Mouse (Mus musculus) spleen, adult 2 months (tissue): ENCODE data around the gene Tmem121.

ENCODE experiments used
- CTCF ChIP-seq: fragments of 200-500 bp; IDR thresholded peaks from 2 replicates; pipeline ENCODE4 v1.5.1; 2011; ENCODE audit warnings: mild to moderate bottlenecking, inconsistent platforms; ENCODE audit not compliant: insufficient read depth, insufficient read length, insufficient replicate concordance; ENCODE audit errors: extremely low read depth
- POLR2A ChIP-seq: fragments of 200-500 bp; IDR thresholded peaks from 2 replicates; pipeline ENCODE4 v1.6.1; 2011; ENCODE audit warnings: low read depth, low read length, inconsistent platforms

DNA sequence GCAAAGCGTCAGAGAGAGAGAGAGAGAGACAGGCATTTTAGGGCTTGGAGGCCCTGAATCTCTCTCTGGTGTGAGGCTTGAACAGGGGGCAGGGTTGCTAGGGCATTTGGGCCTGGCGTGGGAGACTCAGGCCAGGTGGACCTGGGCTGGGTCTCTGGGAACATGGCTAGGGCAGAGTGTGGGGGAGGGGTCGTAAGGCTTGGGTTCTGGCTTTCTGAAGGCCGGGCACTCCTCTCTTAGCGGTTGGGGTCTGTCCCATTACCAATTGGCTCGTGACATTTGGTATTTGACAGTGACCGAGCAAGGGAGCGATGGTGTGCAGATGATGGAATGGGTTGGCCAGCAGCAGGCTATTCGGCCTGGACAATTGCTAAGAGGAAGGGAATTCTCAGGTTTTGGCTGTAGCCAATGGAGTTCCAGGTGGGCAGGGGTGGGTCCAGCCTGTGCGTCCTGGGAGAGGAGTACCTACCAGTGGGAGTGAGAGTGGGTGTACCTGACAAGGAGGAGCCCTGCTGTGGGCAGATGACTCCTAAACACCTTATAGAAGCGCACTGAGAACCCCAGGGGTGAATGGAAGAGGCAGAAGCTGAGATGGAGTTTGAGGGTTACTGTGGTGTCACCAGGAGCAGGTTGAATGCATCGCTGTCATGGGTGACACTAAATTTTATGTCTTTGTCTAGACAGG lies 738 bp downstream of the Tmem121 start:
- TF ChIP-seq POLR2A: no peak
- no peak for TF ChIP-seq CTCF
